Mouse (Mus musculus) forebrain, embryonic 16.5 days (tissue): ENCODE measurements around the gene Psmb9. TPM values are rescaled to one million over a fixed set of nuclear protein-coding genes. Genes with fewer than 3 reads are reported as not detected.
A peak's percentile ranks its signal among the peaks of the same experiment; 100 is the strongest.
"Not testable (repeated sequence)": the region's sequence is repeated elsewhere in the genome, so short reads cannot be mapped to it uniquely, and the experiment has no call there.

Experiments
- ATAC-seq: fragments of 200-750 bp; cut with Nextera tagmentation; 2 replicates; pipeline ENCODE4 v1.8.0; 2017; ENCODE audit warnings: mild to moderate bottlenecking, moderate library complexity
- H3K27ac ChIP-seq: fragments of 300-500 bp; sonication (generic); 2 replicates; pipeline ENCODE4 v1.5.1; 2014; ENCODE audit warnings: low read length, control low read depth
- H3K27me3 ChIP-seq: fragments of 300-500 bp; sonication (generic); replicated peaks from 2 replicates; pipeline ENCODE4 v1.6.1; 2014; ENCODE audit warnings: low read length; ENCODE audit not compliant: control insufficient read depth, insufficient read depth
- H3K36me3 ChIP-seq: fragments of 300-500 bp; sonication (generic); 2 replicates; pipeline ENCODE4 v1.6.1; 2014; ENCODE audit not compliant: control insufficient read depth, insufficient read depth
- H3K4me1 ChIP-seq: fragments of 300-500 bp; sonication (generic); replicated peaks from 2 replicates; pipeline ENCODE4 v1.6.1; 2014; ENCODE audit warnings: low read length; ENCODE audit not compliant: control insufficient read depth, insufficient read depth
- H3K4me2 ChIP-seq: fragments of 300-500 bp; sonication (generic); 2 replicates; pipeline ENCODE4 v1.6.1; 2014; ENCODE audit warnings: mild to moderate bottlenecking, low read length, control low read depth
- H3K4me3 ChIP-seq: fragments of 300-500 bp; sonication (generic); replicated peaks from 2 replicates; pipeline ENCODE4 v1.5.1; 2014; ENCODE audit warnings: mild to moderate bottlenecking, low read length, control low read depth
- H3K9ac ChIP-seq: fragments of 300-500 bp; sonication (generic); replicated peaks from 2 replicates; pipeline ENCODE4 v1.6.1; 2014; ENCODE audit warnings: low read depth, low read length, control low read depth
- H3K9me3 ChIP-seq: fragments of 300-500 bp; sonication (generic); 2 replicates; pipeline ENCODE4 v1.6.1; 2016; ENCODE audit warnings: low read length; ENCODE audit not compliant: control insufficient read depth
- WGBS: fragments of 180-500 bp; shearing (Covaris S2); extraction: QIAGEN DNeasy Blood & Tissue Kit; methylation state at CpG from one replicate; pipeline ENCODE4 v1.1.7; 2014; 5-methylcytosine and 5-hydroxymethylcytosine counted together
- polyA plus RNA-seq: library from polyadenylated mRNA; unstranded; fragments of >200 nt; fragmentation: Nextera tagmentation; extraction: Ambion mirVana; gene quantifications from 2 replicates; pipeline ENCODE4 v1.2.1, GENCODE M21; 2015

The Psmb9 gene
- 0.43 and 1.5 TPM in 2 replicates for polyA plus RNA-seq

DNA sequence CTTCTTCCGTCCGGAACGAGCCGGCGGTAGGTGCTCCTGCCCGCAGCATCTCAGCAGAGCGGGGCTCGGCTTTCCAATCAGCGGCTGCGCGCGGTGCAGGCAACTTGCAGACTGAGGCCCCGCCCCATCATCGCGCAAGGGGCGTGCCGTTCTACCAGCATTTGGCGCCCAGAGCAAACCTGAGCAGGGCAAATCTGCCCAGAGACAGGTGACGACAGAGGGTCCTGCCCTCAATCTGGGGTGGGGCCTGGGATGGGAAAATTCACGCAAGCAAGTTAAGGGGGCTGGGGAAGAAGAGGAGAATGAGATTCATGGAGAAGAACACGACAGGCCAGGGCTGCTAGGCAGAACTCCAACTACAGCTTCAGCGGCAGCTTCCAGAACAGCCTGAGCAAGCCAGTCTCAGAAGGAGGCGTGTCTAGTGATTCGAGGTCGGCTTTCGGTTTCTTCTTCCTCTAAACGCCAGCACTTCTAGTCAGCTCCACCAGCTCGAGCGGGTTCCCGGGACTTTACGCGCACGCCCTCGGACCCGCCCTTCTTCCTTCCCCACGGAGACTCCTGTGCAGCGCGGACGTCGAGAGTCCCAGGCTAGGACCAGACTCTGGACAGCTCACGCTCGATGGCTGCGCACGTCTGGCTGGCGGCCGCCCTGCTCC is at the start of gene Psmb9, which contains the start of gene Tap1:
Gene Psmb9, minus strand, starts transcription at position 504 of the 656 bp plus-strand sequence.
Gene Tap1, plus strand, starts transcription at position 293 of the 656 bp plus-strand sequence.
- under 1% methylated on average over 46 of the region's 46 CpGs for WGBS
- Histone ChIP-seq H3K36me3 (no peaks in the 10 kb centered on the region), H3K27me3 (peaks cover 39% of the 10 kb centered on the region), H3K9me3 (no peaks in the 10 kb centered on the region), H3K4me1 (peaks cover 14% of the 10 kb centered on the region), H3K4me3 (peak within 1 kb of the TSS; percentile 56), H3K9ac (peak within 1 kb of the TSS; percentile 54), H3K4me2 (peak within 1 kb of the TSS; percentile 93), H3K27ac (no peak within 1 kb of the TSS)
- ATAC-seq, result peak; percentile 97

DNA sequence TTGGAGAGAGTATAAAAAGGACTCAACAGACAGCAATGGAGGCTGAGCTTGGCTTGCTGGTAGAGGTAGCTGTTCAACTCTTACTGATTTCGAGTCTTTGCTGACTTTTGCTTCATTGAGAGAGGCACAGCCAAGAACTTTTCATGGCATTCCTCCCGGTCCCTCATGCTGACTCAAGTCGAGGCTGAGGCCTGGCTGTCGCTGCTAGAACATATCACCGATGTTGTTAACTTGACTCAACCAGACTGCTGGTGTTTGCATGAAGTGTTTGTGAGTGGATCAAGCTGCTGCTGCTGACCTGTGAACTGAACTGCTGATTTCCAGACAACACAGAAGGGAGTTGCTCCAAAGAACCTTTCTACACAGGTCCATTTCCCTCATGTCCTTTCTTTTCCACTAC is 49.1 kb upstream of the Psmb9 start:
- Histone ChIP-seq H3K27me3 (no peaks in the 10 kb centered on the region), H3K4me1 (no peaks in the 10 kb centered on the region), H3K9me3 (0 out of 2 replicates have a peak, but pooled peaks cover 2% of the 10 kb centered on the region), H3K36me3 (no peaks in the 10 kb centered on the region), H3K4me3 (no peak overlapping the region), H3K9ac (no peak overlapping the region), H3K27ac (no peak overlapping the region), H3K4me2 (no peak overlapping the region)
- 77% methylated on average over 5 of the region's 5 CpGs for WGBS
- no peak for ATAC-seq

DNA sequence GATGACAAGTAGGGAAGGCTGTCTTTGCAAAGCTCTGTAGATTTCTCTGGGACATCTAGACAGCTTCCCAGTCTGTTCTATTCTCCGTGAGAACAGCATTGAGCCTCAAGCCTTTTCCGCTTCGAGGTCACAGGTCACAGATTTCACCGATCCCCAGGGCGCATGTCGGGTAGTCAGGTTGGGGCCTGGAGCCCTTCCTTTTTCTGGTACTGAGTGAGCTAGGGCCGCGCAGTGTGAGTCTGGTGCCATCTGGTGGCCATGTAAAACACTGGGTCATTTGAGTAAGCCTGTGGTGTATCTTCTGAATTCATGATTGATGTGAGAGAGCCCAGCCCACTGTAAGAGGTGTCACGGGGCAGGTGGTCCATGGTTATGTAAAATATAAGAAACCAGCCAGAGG is 47.4 kb upstream of the Psmb9 start:
- no peaks in the 10 kb centered on the region for H3K27me3 ChIP-seq
- H3K27ac ChIP-seq, result no peak overlapping the region
- H3K36me3 ChIP-seq, result no peaks in the 10 kb centered on the region
- H3K4me3 ChIP-seq, result no peak overlapping the region
- 48% methylated on average over 9 of the region's 9 CpGs for WGBS
- H3K9ac ChIP-seq, result no peak overlapping the region
- H3K4me1 ChIP-seq, result no peaks in the 10 kb centered on the region
- no peaks in the 10 kb centered on the region for H3K9me3 ChIP-seq
- no peak overlapping the region for H3K4me2 ChIP-seq
- no peak for ATAC-seq

DNA sequence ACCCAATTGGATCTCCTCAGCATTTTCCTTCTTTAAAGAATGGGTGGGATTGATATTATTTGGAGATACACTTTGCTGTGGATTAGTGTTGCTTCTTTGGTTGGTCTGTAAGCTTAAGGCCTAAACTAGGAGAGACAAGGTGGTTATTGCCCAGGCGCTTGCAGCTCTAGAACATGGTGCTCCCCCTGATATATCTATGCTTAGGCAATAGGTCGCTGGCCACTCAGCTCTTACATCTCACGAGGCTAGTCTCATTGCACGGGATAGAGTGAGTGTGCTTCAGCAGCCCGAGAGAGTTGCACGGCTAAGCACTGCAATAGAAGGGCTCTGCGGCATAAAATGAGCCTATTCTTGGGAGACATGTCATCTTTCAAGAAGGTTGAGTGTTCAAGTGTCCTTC is 44.5 kb upstream of the Psmb9 start:
- not testable (repeated sequence) for ATAC-seq, H3K4me3 ChIP-seq, H3K9ac ChIP-seq, H3K4me1 ChIP-seq, H3K9me3 ChIP-seq, H3K36me3 ChIP-seq, H3K27ac ChIP-seq, H3K4me2 ChIP-seq, H3K27me3 ChIP-seq
- WGBS, result 89% methylated on average over 5 of the region's 7 CpGs

DNA sequence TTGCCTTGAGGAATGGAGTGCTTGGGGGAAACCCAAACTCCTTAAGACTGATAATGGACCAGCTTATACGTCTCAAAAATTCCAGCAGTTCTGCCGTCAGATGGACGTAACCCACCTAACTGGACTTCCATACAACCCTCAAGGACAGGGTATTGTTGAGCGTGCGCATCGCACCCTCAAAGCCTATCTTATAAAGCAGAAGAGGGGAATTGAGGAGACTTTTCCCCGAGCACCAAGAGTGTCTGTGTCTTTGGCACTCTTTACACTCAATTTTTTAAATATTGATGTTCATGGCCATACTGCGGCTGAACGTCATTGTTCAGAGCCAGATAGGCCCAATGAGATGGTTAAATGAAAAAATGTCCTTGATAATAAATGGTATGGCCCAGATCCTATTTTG is 43.4 kb upstream of the Psmb9 start:
- not testable (repeated sequence) for H3K4me1 ChIP-seq, ATAC-seq, H3K36me3 ChIP-seq, H3K4me3 ChIP-seq, H3K27ac ChIP-seq, H3K9ac ChIP-seq, H3K27me3 ChIP-seq, H3K4me2 ChIP-seq, H3K9me3 ChIP-seq
- WGBS, result 93% methylated on average over 5 of the region's 9 CpGs

DNA sequence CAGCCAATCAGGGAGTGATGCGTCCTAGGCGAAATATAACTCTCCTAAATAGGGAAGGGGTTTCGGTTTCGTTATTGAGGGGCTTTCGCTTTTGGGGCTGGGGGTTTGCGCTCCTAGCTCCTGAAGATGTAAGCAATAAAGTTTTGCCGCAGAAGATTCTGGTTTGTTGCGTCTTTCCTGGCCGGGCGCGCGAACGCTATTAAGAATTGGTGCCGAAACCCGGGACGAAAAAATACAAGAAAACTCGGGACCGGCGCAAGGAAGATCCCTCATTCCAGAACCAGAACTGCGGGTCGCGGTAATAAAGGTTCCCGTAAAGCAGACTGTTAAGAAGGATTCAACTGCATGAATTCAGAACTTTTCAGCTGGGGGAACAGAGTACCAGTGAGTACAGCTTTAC is 38.3 kb upstream of the Psmb9 start:
- not testable (repeated sequence) for H3K4me3 ChIP-seq, H3K4me1 ChIP-seq, H3K36me3 ChIP-seq, H3K27me3 ChIP-seq, ATAC-seq, H3K9me3 ChIP-seq, H3K27ac ChIP-seq, H3K9ac ChIP-seq, H3K4me2 ChIP-seq
- 97% methylated on average over 13 of the region's 23 CpGs for WGBS

DNA sequence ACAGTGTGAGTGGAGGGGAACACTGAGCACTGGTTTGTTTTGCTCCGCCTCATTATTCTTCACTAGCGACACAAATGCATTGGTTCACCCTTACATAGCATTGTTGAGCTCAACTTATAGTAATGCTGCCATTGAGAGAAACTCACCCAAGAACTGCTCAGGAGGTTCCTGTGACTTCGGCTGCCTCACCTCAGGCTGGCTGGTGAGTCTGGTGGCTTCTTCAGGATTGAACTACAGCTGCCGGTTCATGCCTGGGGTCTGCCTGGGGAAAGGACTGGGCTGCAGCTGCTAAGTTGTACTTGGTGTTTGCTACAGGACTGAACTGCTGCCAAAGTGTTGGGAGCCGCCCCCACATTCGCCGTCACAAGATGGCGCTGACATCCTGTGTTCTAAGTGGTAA is 37.9 kb upstream of the Psmb9 start:
- H3K9me3 ChIP-seq, result no peaks in the 10 kb centered on the region
- H3K36me3 ChIP-seq, result no peaks in the 10 kb centered on the region
- H3K4me2 ChIP-seq, result no peak overlapping the region
- H3K27ac ChIP-seq, result no peak overlapping the region
- WGBS, result 96% methylated on average over 8 of the region's 8 CpGs
- no peak overlapping the region for H3K9ac ChIP-seq
- ATAC-seq, result no peak
- no peaks in the 10 kb centered on the region for H3K4me1 ChIP-seq
- no peaks in the 10 kb centered on the region for H3K27me3 ChIP-seq
- no peak overlapping the region for H3K4me3 ChIP-seq

DNA sequence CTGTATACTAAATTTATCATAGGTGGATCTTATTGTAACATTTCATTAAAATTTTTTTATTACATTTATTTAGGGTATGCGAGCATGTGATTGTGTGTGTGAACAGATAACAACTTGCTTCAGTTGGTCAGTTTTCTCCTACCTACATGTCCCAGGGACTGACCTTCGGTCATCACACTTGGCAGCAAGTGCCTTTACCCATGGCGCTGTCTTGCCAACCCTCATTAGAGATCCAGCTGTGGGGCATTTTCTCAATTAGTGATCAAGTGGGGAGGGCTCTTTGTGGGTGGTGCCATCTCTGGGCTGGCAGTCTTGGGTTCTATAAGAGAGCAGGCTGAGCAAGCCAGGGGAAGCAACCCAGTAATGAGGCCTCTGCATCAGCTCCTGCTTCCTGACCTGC is 37.3 kb upstream of the Psmb9 start:
- ATAC-seq, result no peak
- Histone ChIP-seq H3K27me3 (no peaks in the 10 kb centered on the region), H3K9me3 (no peaks in the 10 kb centered on the region), H3K9ac (no peak overlapping the region), H3K27ac (no peak overlapping the region), H3K36me3 (no peaks in the 10 kb centered on the region), H3K4me3 (no peak overlapping the region), H3K4me1 (no peaks in the 10 kb centered on the region), H3K4me2 (no peak overlapping the region)
- WGBS, result 96% methylated on average over 3 of the region's 3 CpGs

DNA sequence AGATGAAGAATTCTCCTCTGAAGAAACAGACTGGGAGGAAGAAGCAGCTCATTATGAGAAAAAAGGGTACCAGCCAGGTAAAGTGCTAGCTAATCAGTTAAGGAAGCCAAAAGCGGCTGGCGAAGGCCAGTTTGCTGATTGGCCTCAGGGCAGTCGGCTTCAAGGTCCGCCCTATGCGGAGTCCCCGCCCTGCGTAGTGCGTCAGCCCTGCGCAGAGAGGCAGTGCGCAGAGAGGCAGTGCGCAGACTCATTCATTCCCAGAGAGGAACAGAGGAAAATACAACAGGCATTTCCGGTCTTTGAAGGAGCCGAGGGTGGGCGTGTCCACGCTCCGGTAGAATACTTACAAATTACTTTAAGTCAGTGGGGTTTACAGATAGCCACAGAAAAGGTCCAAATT is 32.8 kb upstream of the Psmb9 start:
- H3K9me3 ChIP-seq, ATAC-seq, H3K27ac ChIP-seq, H3K27me3 ChIP-seq, H3K36me3 ChIP-seq, H3K4me1 ChIP-seq, H3K9ac ChIP-seq, H3K4me2 ChIP-seq, H3K4me3 ChIP-seq: not testable (repeated sequence)
- 100% methylated on average over 3 of the region's 16 CpGs for WGBS

DNA sequence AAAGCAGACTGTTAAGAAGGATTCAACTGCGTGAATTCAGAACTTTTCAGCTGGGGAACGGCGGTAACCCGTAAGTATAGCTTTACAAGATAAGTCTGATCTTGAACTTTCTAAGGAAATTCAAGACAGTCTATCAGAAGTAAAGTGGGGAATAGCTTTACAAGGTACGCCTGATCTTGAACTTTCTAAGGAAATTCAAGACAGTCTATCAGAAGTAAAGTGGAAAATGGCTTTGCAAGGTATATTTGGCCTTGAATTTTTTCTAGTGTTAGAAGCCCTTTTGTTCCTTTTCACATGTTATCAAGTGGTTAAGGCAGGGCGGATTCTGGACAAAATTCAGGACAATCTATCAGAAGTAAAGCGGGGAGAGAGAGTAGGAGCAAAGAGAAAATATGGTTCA is 32.2 kb upstream of the Psmb9 start:
- not testable (repeated sequence) for H3K4me3 ChIP-seq, ATAC-seq
- 92% methylated on average over 3 of the region's 7 CpGs for WGBS

More for the DNA sequence above, 32.2 kb upstream of the Psmb9 start:
- not testable (repeated sequence) for H3K9ac ChIP-seq, H3K4me2 ChIP-seq, H3K36me3 ChIP-seq, H3K27me3 ChIP-seq, H3K9me3 ChIP-seq, H3K4me1 ChIP-seq, H3K27ac ChIP-seq
